In the genomic region with DNA sequence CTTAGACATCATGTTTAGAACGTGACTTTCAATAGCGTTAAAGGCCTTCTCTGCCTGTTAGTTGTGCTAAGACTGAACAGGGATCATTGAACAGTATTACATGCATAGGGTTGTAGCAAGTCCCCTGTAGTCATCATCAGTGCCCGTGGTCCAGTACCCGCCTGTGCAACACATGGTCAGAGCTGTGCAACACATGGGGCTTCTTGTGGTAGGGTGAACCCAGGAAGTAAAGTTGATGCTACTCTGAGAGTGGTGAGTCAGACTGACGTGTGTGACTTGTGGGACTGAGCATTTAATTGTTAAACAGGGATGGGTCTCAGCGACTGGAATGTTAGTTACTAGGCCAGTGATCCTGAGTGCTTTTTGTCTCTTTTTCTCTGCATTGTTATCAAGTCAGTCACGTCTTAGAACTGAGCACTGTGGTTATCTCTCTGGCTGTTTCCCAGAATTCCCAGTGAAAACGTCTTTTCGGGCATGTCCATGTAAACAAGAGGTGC, we compare ENCODE assay signal across 23 mouse cellular contexts. TPM values are rescaled to one million over a fixed set of nuclear protein-coding genes. Genes with fewer than 3 reads are reported as not detected.
"Had no signal": no experiment of that assay in that cellular context is flagged by ENCODE, and none has a peak within 500 bp of the region (broad histone marks: within the 10 kb centered on the region; RNA-seq: fewer than 3 reads in every experiment).

No protein-coding gene starts in this region.

- H3K27ac ChIP-seq: lung, embryonic 15.5 days; macrophage; midbrain, embryonic 13.5 days; midbrain, embryonic 15.5 days; neural tube, embryonic 12.5 days had no signal

- ATAC-seq: lung, postnatal 0 days; midbrain, embryonic 13.5 days; midbrain, embryonic 15.5 days had no signal

- DNase-seq: lung, adult 2 months; lung, postnatal 14 days; lung, postnatal 36 days; retina, postnatal 1 day; right cerebral cortex, adult 18-20 months; right cerebral cortex, postnatal 25 days; right cerebral cortex, postnatal 4 days; spleen, adult 18-20 months; thymus, adult 18-20 months; thymus, postnatal 14 days; thymus, postnatal 36 days had no signal

- H3K4me2 ChIP-seq: lung, embryonic 15.5 days; midbrain, embryonic 11.5 days; midbrain, embryonic 13.5 days; midbrain, embryonic 15.5 days; neural tube, embryonic 12.5 days had no signal

- H3K36me3 ChIP-seq: lung, embryonic 15.5 days; midbrain, embryonic 13.5 days; midbrain, embryonic 15.5 days; neural tube, embryonic 12.5 days had no signal

- H3K4me3 ChIP-seq: lung, embryonic 15.5 days; megakaryocyte, embryonic 14.5 days; midbrain, embryonic 13.5 days; midbrain, embryonic 15.5 days; neural tube, embryonic 12.5 days had no signal

- H3K27me3 ChIP-seq: lung, embryonic 15.5 days; megakaryocyte, embryonic 14.5 days; midbrain, embryonic 13.5 days; midbrain, embryonic 15.5 days; neural tube, embryonic 12.5 days had no signal

- H3K9me3 ChIP-seq: lung, embryonic 15.5 days; midbrain, embryonic 13.5 days; midbrain, embryonic 15.5 days; neural tube, embryonic 12.5 days had no signal

- H3K4me1 ChIP-seq: lung, embryonic 15.5 days; megakaryocyte, embryonic 14.5 days; midbrain, embryonic 13.5 days; midbrain, embryonic 15.5 days; neural tube, embryonic 12.5 days had no signal

- H3K9ac ChIP-seq: lung, embryonic 15.5 days; midbrain, embryonic 13.5 days; midbrain, embryonic 15.5 days; neural tube, embryonic 12.5 days had no signal

RNA-seq across cellular contexts. Expression of a gene that starts 52.5 kb away (rescaled TPM):
- total RNA-seq: megakaryocyte progenitor cell, adult 5-6 weeks; monocyte, adult 5-6 weeks; neutrophil, adult 5-6 weeks had no signal
- polyA plus RNA-seq: macrophage; thymus, postnatal 0 days had no signal
